ENCODE assay signal across 23 mouse cellular contexts in the genomic region with DNA sequence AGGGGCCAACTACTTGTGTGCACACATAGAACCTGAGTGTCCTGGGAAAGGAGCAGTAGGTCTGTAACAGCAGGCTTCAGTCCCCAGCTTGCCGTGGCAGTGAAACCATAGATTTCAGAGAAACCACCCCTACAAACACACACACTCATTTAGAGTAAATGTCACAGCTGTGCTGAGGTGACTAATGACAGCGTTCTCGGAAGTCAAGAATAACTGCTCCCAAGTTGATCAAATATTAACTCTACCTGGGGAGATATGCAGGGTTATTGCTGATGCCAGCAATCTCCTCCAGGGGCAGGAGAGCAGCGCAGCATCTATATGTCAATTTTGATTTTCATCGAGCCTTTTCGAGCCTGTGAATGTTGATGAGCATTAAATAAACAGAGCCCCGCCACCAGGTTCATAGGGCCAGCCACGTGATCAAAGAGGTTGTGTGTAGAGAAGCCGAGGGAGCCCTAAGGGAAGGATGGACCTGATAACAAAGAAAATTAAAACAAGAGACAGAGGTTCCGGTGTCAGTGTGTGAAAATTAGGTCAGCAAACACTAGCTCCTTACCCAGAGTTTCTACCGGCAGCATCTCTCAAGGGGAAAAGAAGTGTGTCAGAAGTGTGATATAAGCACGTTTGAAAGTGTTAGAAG.
DNase-seq lines count a peak whose midpoint lies in the region; ATAC-seq lines count a peak whose summit lies in the region.
"Had no signal": no experiment of that assay in that cellular context is flagged by ENCODE, and none has a peak within 500 bp of the region (broad histone marks: within the 10 kb centered on the region; RNA-seq: fewer than 3 reads in every experiment).

No protein-coding gene starts in this region.

- H3K4me1 ChIP-seq in midbrain, embryonic 11.5 days (ENCODE audit: control insufficient read depth, insufficient read depth, low read length): no peaks in the 10 kb centered on the region
- peaks cover 5% of the 10 kb centered on the region; the same call in 1 of the 2 replicates for H3K4me1 ChIP-seq in midbrain, embryonic 10.5 days
- H3K4me1 ChIP-seq in intestine, embryonic 15.5 days (replicated peaks): no peaks in the 10 kb centered on the region
- H3K4me1 ChIP-seq in midbrain, embryonic 15.5 days: 0 out of 2 replicates have a peak, but pooled peaks cover 7% of the 10 kb centered on the region
- no peaks in the 10 kb centered on the region for H3K4me1 ChIP-seq in stomach, embryonic 15.5 days
- H3K4me1 ChIP-seq: kidney, embryonic 15.5 days; limb, embryonic 12.5 days; liver, embryonic 12.5 days had no signal

- peak; percentile 73; the same call in 1 of the 2 replicates for ATAC-seq in midbrain, embryonic 11.5 days (ENCODE audit: low FRiP score)
- ATAC-seq in intestine, embryonic 15.5 days: peak; percentile 81
- ATAC-seq in midbrain, embryonic 15.5 days (replicated peaks): peak; percentile 58
- ATAC-seq in stomach, embryonic 15.5 days (ENCODE audit: insufficient read depth, low FRiP score, low read depth): peak; percentile 88
- ATAC-seq: forebrain, embryonic 14.5 days; liver, embryonic 12.5 days; Patski had no signal

- H3K36me3 ChIP-seq in midbrain, embryonic 11.5 days (ENCODE audit: control insufficient read depth, insufficient read depth, low read length): no peaks in the 10 kb centered on the region
- no peaks in the 10 kb centered on the region for H3K36me3 ChIP-seq in midbrain, embryonic 10.5 days
- no peaks in the 10 kb centered on the region for H3K36me3 ChIP-seq in intestine, embryonic 15.5 days
- H3K36me3 ChIP-seq in midbrain, embryonic 15.5 days (replicated peaks): no peaks in the 10 kb centered on the region
- H3K36me3 ChIP-seq in stomach, embryonic 15.5 days: no peaks in the 10 kb centered on the region
- H3K36me3 ChIP-seq: heart, embryonic 10.5 days; kidney, embryonic 15.5 days; limb, embryonic 12.5 days; liver, embryonic 12.5 days had no signal

- H3K4me3 ChIP-seq in midbrain, embryonic 11.5 days (ENCODE audit: low read depth, low read length): no peak overlapping the region
- H3K4me3 ChIP-seq in midbrain, embryonic 10.5 days: no peak overlapping the region
- no peak overlapping the region for H3K4me3 ChIP-seq in intestine, embryonic 15.5 days (replicated peaks)
- no peak overlapping the region for H3K4me3 ChIP-seq in midbrain, embryonic 15.5 days
- no peak overlapping the region for H3K4me3 ChIP-seq in stomach, embryonic 15.5 days (replicated peaks)
- H3K4me3 ChIP-seq: heart, embryonic 10.5 days; kidney, embryonic 15.5 days; limb, embryonic 12.5 days; liver, embryonic 12.5 days; myocyte had no signal

- no peak overlapping the region for H3K9ac ChIP-seq in midbrain, embryonic 11.5 days (ENCODE audit: low read length)
- no peak overlapping the region for H3K9ac ChIP-seq in intestine, embryonic 15.5 days
- no peak overlapping the region for H3K9ac ChIP-seq in midbrain, embryonic 15.5 days
- H3K9ac ChIP-seq in stomach, embryonic 15.5 days: no peak overlapping the region
- H3K9ac ChIP-seq: kidney, embryonic 15.5 days; limb, embryonic 12.5 days; liver, embryonic 12.5 days had no signal

- no peaks in the 10 kb centered on the region for H3K9me3 ChIP-seq in midbrain, embryonic 11.5 days (ENCODE audit: control insufficient read depth, low read length)
- H3K9me3 ChIP-seq in midbrain, embryonic 10.5 days (replicated peaks): no peaks in the 10 kb centered on the region
- no peaks in the 10 kb centered on the region for H3K9me3 ChIP-seq in intestine, embryonic 15.5 days
- no peaks in the 10 kb centered on the region for H3K9me3 ChIP-seq in midbrain, embryonic 15.5 days
- no peaks in the 10 kb centered on the region for H3K9me3 ChIP-seq in stomach, embryonic 15.5 days
- H3K9me3 ChIP-seq: heart, embryonic 10.5 days; kidney, embryonic 15.5 days; limb, embryonic 12.5 days; liver, embryonic 12.5 days had no signal

- H3K27ac ChIP-seq in midbrain, embryonic 11.5 days (ENCODE audit: low read depth, low read length): no peak overlapping the region
- H3K27ac ChIP-seq in midbrain, embryonic 10.5 days (replicated peaks): no peak overlapping the region
- H3K27ac ChIP-seq in intestine, embryonic 15.5 days: no peak overlapping the region
- no peak overlapping the region for H3K27ac ChIP-seq in midbrain, embryonic 15.5 days
- H3K27ac ChIP-seq in stomach, embryonic 15.5 days: 0 out of 2 replicates have a peak overlapping the region, but pooled peaks have one; percentile 35
- H3K27ac ChIP-seq: heart, embryonic 10.5 days; kidney, embryonic 15.5 days; limb, embryonic 12.5 days; liver, embryonic 12.5 days had no signal

- WGBS in midbrain, embryonic 11.5 days: 73% methylated on average over 12 of the region's 12 CpGs
- 83% methylated on average over 12 of the region's 12 CpGs for WGBS in midbrain, embryonic 10.5 days
- 46% methylated on average over 12 of the region's 12 CpGs for WGBS in intestine, embryonic 15.5 days
- WGBS in midbrain, embryonic 15.5 days: 51% methylated on average over 12 of the region's 12 CpGs
- WGBS in stomach, embryonic 15.5 days: 35% methylated on average over 12 of the region's 12 CpGs

- H3K4me2 ChIP-seq in midbrain, embryonic 11.5 days: no peak overlapping the region
- H3K4me2 ChIP-seq in intestine, embryonic 15.5 days (replicated peaks): no peak overlapping the region
- no peak overlapping the region for H3K4me2 ChIP-seq in midbrain, embryonic 15.5 days
- H3K4me2 ChIP-seq in stomach, embryonic 15.5 days: no peak overlapping the region
- H3K4me2 ChIP-seq: kidney, embryonic 15.5 days; limb, embryonic 12.5 days; liver, embryonic 12.5 days had no signal

- H3K27me3 ChIP-seq in midbrain, embryonic 11.5 days (ENCODE audit: control insufficient read depth, insufficient read depth, low read length): no peaks in the 10 kb centered on the region
- no peaks in the 10 kb centered on the region for H3K27me3 ChIP-seq in midbrain, embryonic 10.5 days (ENCODE audit: low read depth, poor library complexity, severe bottlenecking)
- H3K27me3 ChIP-seq in intestine, embryonic 15.5 days (replicated peaks): no peaks in the 10 kb centered on the region
- H3K27me3 ChIP-seq in midbrain, embryonic 15.5 days (replicated peaks): no peaks in the 10 kb centered on the region
- no peaks in the 10 kb centered on the region for H3K27me3 ChIP-seq in stomach, embryonic 15.5 days (replicated peaks)
- H3K27me3 ChIP-seq: kidney, embryonic 15.5 days; limb, embryonic 12.5 days; liver, embryonic 12.5 days; Patski had no signal

- no peak for DNase-seq in midbrain, embryonic 11.5 days (ENCODE audit: low spot score, missing footprints)
- no peak for DNase-seq in midbrain, embryonic 10.5 days (ENCODE audit: low spot score)
- no peak for DNase-seq in urinary bladder, postnatal 25 days (ENCODE audit: low spot score)
- no peak for DNase-seq in urinary bladder, postnatal 4 days (ENCODE audit: low spot score in 2 of 2)
- DNase-seq in heart, postnatal 4 days: no peak
- DNase-seq: adrenal gland, adult 8-10 months; cerebellum, adult 9-11 months; gastrocnemius, postnatal 25 days; lung, adult 2 months; lung, postnatal 36 days; right cerebral cortex, postnatal 14 days; spleen, adult 18-20 months; thymus, postnatal 25 days had no signal
